Mouse (Mus musculus): ENCODE measurements around the gene I0C0044D17Rik.

The I0C0044D17Rik gene

GRCm38 (mm10) chr4:98823047-98823446 lies 593 bp downstream of the I0C0044D17Rik start:
- no peak for DNase-seq

GRCm38 (mm10) chr4:98822478-98822877 lies 1.2 kb downstream of the I0C0044D17Rik start:
- no peak for DNase-seq

DNA sequence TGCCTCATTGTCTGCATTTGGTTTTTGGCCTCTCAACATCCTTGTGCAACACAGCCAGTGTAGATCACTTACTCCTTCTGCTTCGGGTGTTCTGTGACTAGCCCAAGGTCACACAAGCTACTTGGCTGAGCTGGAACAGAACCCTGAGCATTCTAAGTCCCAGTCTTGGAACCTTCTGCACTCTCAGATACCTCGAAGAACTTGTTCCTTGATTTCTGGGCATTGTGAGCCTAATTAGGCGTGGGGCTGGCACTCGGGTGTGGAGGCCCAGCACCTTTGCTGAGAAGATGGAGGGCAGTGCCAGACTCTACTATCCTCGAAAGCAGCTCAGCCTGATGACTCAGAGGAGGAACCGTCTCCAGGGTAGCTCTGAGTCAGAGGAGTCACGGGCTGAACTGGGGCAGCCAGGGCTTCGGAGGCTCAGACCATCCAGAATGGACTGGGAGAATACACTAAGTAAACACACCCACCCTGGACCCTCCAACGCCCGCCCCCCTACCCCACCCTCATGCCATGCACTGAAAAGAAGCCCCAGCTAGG lies 4.4 kb downstream of the I0C0044D17Rik start:
- no peak for DNase-seq

DNA sequence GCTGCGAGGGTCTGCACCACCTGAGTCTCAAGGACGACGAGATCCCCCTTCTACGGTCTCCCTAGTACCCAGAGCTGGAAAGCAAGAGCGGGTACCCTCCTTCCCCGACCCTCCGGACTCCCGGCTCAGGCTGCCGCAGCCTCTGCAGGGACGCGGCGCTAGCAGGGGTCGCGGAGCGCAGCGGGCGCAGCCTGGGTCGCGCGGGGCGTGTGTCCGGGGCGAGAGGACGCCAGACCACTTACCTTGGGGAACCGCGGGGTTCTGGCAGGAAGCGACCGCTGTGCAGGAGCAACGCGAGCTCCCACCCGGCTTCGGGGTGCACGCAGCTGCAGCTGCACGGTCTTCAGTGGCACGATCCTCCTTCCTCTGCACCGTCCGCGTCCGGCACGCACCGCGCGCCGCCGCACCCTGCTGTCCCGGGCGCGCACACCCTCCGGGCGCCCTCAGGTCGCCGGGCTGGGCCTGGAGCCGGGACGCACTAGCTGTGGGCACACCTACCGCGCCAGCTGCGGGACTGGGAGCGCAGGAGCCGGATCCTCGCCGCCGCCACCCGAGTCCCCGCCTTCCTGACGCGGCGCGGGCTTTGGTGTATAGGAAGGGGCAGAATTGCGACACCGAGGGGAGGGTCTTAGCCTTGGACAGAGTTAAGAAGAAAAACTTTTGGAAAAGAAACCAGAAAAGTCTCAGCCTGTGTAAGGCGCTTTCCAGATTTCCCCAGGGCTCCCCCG lies 6.3 kb downstream of the I0C0044D17Rik start, which contains the start of gene Kank4:
TSS of gene Kank4 (minus strand) at position 354 of the 728 bp plus-strand sequence.
- peak; percentile 57 to 69 for DNase-seq

- no peak for DNase-seq
Measured at GRCm38 (mm10) chr4:98816807-98817183, 6.8 kb downstream of the I0C0044D17Rik start.

DNA sequence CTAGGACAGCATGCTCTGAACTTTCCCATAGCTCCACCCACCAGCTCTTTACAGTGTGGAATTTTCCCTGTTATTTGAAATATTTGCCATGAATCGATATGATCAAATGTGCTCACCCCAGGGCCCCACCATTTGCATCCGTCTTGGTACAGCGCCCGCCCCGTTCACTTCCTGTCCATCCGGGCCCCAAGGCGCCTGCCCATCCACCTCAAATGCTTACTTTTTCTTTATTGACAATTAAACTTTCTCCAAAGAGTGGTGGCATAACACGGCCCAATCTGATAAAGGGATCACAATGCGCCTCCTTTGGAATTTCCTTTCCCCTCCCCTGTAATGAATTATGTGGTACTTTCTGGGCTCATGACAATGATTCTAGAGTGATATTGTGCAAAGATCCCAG lies 17.3 kb downstream of the I0C0044D17Rik start:
- peak; percentile 59 to 61 for DNase-seq

DNA sequence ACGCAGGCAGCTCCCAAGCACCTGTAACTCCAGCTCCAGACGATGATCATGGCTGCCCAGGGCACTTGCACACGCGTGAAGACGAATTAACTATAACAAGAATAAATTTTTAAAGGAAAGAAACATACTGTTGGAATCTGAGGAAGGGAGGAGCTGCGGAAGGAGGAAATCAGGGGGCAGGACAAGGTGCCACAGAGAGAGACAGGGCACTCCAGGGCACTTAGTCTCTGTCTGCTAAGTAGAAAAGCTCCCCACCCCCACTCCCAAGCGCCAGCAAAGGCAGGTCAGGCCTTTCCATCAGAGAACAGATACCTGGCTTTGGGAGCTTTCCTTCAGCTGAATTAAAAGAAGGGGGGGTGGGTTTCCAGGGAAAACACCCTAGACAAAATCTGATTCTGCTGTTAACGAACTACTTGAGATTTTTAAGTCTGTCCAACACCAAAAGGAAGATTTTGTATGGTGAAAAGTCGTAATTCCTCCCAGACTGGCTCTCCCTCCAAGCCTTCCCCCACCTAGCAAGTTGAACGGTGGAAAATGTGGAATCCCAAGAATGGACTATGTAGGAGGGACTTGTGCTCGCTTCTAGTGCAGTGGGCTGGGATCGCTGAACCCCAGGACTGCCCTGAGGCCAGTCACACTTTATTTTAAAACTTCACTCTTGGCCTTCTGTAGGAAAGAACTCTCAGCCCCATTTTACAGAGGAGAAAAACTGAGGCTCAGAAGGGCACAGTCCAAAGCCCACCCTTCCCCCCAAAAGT lies 18.2 kb downstream of the I0C0044D17Rik start:
- no peak for DNase-seq

GRCm38 (mm10) chr4:98804476-98805134 lies 19.0 kb downstream of the I0C0044D17Rik start:
- DNase-seq = no peak

- DNase-seq = peak in 1 of 2 experiments; percentile 33
Measured at GRCm38 (mm10) chr4:98801775-98802174, 21.9 kb downstream of the I0C0044D17Rik start.

DNA sequence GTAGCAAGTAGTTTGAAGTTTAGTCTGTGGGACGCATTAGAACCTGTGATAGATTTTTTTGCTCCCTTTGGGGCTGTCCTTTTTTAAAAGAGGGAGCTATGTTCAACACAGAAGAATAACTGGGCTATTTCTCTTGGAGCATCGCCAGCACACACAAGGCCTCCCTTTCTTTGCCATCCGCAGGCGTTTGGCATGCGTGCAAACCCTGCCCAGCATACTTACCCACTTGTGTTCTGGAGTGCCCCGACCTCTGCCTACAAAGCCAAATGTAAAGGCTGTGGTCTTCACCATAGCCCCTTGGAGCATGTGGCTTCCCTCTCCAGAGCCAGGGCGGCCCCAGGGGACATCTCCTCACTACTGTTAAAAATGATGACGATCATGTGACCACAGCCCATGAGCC lies 22.8 kb downstream of the I0C0044D17Rik start:
- DNase-seq = peak in 1 of 2 experiments; percentile 18

DNA sequence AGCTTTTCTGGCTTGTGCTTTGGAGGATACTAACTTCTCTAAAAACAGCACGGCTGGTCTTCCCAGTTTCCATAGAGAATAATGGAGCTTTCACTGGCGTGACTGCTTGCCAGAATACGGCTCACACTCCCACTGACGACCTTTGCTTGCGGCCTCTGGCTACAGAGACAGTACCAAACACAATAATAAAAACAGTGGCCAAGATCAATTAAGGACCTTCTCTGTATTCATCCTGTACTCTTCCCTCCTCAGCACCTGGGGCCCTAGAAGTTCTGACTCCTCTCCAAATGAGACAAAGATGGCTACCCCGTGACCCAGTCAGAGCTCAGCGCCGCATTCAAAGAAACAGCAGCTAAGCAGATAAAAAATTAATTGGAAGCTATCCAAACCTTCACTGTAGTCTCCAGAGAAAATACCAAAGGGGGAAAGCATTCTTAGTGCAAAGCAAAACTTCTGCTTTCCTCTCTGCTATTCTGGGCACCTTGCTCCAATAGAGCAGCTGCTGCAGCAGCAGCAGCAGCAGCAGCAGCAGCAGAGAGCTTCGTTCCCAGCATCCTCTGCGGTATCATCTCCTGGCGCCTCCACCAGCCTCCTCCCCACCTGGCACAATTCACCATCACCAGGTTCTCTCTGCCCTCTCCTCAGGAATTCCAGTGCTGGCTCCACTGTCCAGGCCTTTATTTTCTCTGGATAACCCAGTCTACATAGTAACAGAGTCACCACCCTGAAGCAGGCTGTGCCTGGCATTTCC lies 26.9 kb downstream of the I0C0044D17Rik start:
- peak; percentile 23 to 32 for DNase-seq

GRCm38 (mm10) chr4:98795241-98795640 lies 28.4 kb downstream of the I0C0044D17Rik start:
- peak in 1 of 2 experiments; percentile 45 for DNase-seq

DNA sequence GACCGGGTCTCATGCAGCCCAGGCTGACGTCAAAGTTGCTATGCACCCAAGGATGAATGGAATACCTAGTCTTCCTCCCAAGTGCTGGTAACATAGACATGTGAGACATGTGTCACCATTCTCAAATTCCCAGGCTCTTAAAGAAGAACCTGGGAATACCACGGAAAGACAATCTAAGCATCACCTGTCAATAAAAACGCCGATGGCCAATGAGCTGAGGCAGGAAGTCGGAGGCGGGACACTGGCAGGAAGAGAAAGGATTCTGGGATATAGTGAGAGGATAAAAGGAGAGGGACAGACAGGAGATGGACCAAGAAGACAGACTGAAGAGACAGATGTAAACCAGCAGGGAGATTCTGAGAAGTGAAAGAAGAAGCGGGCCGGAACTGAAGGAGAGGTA lies 30.2 kb downstream of the I0C0044D17Rik start:
- DNase-seq = no peak

- no peak for DNase-seq
Measured at GRCm38 (mm10) chr4:98790721-98791120, 32.9 kb downstream of the I0C0044D17Rik start.

DNA sequence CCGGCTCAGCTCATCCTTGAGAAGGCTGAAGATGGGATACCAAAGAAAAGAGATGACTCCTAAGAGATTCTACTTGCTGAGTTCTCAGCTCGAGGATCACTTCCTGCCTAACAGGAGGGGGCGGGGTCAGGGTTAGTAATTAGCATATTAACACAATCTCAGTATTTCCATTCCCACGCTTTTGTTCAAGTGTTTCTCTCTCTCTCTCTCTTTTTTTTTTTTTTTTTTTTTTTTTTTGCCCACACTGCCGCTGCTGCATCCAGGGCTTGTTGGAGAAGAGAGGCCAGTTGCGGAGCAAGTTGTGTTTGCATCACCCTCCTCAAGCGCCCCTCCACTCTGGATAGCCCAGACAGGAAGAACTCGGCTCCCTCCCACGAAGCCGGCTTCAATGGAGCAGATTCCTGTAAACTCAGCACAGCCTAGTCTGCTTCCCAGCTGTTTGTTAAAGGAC lies 33.8 kb downstream of the I0C0044D17Rik start:
- DNase-seq = peak in 1 of 2 experiments; percentile 23

DNA sequence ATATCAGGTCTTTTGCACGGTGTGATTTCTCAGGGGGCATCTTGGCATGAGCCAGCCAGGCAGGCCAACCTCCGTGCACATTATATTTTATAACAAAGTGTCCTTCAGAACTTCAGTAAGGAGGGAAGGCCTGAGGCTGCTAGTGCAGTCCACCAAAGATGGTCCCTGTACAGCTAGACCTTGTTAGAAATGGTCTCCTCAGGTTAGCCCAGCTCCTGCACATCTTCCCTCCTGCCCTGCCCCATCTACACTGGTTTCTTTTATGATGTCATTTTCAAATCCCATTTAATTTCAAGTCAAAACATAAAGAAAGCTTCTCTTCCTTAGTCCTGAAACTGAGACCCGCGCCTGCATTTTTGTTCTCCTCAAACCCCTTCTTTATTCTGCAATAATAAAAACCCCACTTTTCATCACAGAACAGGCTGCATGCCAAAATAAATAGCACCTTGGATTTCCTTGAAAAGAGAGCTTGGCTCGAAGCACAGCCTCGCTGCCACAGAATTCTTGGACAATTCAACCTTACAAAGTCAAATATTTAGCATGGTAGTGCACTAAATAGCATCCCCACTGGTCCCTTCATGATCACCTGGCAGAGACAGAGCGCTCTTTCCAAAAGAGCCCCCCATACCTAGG lies 34.4 kb downstream of the I0C0044D17Rik start:
- DNase-seq = no peak

GRCm38 (mm10) chr4:98786281-98786680 lies 37.4 kb downstream of the I0C0044D17Rik start:
- DNase-seq = no peak

- DNase-seq = no peak
Measured at GRCm38 (mm10) chr4:98785851-98786250, 37.8 kb downstream of the I0C0044D17Rik start.

DNA sequence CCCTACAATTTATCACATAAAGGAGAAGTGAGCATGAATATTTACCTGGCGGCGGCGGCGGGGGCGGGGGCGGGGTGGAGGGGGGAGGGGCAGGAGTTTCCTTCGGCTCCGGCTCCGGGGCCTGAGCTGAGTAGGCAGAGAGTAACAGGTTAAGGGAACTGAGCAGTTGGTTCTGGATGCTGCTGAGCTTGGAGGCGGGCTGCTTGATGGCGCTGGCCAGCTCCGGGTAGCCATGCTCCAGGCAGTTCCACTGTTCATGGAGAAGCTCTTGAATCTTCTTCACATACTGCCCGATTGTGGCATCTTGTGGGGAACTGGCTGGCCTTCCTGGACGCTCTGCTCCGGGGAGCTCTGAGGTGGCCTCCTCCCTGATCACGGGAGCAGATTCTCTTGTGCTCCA lies 45.4 kb downstream of the I0C0044D17Rik start:
- DNase-seq = no peak

GRCm38 (mm10) chr4:98777464-98777863 lies 46.2 kb downstream of the I0C0044D17Rik start:
- no peak for DNase-seq

DNA sequence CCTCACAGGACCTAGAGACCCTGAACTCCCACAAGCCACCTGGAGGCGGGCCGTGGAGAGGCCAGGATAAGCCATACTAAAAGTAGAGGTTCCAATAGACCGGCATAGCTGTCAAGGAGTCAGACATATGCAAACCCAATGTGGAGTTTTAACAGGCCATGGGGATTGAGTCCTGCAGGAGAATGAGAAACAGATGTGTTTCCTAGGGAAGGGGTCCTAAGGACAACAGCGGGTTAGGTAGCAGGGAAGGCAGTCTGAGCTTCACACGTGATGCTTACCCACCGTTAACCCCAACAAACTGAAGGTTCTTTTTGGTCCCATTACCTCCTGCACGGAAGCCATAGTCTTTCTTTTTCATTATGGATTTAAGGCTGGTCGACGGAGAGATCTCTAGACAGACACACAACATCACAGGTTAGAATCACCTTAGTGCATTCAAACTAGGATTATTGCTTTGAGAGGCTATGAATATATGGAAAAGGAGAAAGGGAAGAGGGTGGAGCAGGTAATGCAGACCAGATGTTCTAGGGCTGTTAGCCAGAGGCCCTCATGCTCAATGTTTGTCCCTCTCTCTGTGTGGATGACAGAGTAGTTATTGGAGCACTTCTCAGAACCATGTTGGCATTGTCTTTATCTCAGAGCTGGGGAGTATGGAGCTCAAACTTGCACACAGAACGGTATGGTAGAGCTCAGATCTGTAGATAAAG lies 46.8 kb downstream of the I0C0044D17Rik start:
- no peak for DNase-seq
